Mouse (Mus musculus): ENCODE data around the gene Mertk.
A peak's percentile ranks its signal among the peaks of the same experiment; 100 is the strongest.
"Not testable (repeated sequence)": the region's sequence is repeated elsewhere in the genome, so short reads cannot be mapped to it uniquely, and the experiment has no call there.

The Mertk gene

DNA sequence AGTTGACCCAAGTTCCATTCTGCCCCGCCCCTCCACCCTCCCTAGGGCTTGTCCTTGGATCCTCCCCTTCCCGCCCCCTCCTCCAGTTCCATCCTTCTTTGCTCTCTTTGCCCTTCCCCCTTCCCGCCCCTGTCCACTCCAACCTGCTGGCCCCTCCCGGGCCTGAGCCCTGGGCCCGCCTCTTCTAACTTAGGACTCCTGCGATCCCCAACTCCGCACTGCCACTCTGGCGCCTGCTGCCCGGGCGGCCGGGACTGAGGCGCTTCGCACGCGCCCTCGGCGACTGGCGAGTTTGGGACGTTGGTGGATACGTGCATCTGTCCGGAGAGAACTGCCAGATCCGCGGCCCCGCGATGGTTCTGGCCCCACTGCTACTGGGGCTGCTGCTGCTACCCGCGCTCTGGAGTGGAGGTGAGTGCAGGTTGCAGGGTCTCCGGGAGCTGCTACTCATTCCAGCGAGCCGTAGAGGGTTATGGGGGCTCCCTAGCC, at the start of gene Mertk:
TSS of gene Mertk (plus strand) at position 264 of the 489 bp plus-strand sequence.
- peak in 1 of 2 experiments; percentile 2 for DNase-seq (ENCODE audit: low read depth in 2 of 2, low spot score in 2 of 2)

DNA sequence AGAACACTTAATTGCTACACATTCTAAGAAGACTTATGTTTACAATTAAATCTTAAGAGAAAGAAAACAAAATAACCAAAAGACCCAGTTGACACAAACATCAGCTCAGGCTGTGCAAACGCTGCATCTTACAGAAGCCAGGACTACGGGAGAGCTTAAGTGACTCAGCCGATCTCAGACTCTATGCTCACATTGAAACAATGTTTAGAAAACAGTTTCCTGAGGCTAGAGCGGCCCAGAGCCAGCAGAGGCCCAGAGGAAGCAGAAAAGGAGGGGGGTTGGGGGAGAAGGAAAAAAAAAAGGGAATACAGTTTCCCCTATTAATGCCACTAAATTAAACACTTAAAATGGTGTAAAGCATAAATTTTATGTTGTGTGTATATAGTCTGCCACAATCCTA, 18.1 kb upstream of the Mertk start:
- no peak for DNase-seq (ENCODE audit: low read depth in 2 of 2, low spot score in 2 of 2)

DNA sequence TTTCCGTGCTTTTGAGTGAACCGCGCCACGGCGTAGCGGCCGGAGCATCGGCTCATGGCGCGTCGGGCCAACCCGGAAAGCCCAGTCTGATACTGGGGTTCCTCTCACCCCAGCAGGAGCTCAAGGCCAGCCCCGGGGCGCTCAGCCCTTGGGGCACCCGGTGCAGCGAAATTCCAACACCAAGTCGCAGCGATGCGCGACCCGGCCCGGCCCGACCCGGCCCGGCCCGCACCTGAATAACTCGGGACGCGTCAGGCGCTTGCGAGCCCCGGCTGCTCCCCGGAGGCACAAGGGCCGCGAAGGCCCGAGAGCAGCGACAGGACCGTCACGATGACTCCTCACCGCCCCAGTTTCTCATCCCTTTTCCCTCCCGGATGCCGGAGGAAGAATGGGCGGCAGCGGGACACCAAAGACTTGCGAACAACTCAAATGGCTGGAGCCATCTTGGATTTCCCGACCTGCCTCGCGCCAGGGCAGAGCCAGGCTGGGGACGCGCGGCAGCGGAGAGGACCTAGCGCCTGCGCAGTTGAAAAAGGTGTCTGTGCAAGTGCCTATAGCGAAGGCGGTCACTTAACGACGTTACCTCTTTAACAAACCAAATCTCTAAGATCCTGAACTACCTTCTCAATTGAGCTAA, 11.7 kb upstream of the Mertk start, which contains the start of gene Anapc1:
TSS of gene Anapc1 (minus strand) at position 471 of the 637 bp plus-strand sequence.
- peak; percentile 80 to 83 for DNase-seq (ENCODE audit: low read depth in 2 of 2, low spot score in 2 of 2)

DNA sequence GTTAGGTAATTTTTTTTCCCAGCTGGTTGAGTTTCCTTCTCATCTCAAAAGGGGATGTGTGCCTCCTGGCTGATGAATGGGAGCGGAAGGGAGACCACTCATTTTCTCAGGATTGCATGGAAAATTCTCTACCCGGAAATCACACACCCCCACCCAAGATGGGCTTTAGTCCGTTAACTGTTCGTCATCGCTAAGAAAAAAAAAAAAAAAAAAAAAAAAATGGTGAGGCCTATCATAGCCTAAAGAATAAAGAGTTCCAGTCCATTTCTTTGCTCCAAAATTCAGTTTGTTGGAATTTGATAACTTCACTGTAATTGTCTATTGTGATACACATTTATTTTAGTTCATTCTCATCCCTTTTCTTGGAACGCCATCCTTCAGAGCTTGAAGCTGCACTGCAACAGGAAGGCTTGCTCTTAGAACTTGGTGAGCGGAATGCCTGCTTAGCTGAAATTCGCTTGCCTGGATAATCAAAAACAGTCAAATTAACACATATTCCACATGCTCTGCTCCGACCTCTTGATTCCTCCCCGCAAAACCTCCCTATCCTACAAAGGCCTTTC, 11.1 kb upstream of the Mertk start:
- DNase-seq (ENCODE audit: low read depth in 2 of 2, low spot score in 2 of 2): no peak

DNA sequence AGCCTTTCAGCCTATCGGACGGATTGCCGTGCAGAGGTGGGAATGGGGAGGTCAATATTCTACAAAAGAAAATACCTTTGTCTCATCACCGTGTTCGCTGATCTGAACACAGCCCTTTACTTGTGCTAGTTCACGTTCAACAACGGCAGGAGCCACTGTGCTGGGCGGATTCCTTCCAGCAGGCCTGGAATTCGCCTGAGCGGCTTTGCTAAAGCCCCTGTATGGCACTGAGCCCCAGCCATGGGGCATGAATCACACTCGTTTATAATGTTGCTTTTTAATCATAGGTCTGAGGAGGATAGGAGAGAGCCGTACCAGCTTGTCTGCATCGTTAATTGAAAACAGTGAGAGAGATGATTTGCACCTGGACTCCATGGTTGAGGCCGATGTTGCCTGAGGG, 6.4 kb upstream of the Mertk start:
- no peak for DNase-seq (ENCODE audit: low read depth in 2 of 2, low spot score in 2 of 2)

DNA sequence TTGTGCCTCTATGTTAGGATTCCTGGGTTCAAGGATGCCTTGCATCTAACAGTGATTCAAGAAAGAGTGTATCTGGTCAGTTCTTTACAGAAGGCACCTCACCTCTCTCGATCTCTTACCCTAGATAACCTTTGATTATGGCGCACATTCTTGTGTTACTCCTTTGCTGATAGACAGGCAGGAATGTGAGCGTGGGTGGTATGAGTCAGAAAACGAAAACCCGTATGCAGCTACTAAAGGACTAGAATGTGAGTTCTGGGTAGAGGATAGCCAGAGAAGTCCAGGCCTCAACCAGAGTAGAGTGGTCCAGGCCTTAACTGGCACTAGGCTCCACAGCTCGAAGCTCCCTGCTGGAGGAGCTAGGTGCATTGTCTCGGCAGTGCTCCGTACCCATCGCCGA, 6.0 kb upstream of the Mertk start:
- no peak for DNase-seq (ENCODE audit: low read depth in 2 of 2, low spot score in 2 of 2)

DNA sequence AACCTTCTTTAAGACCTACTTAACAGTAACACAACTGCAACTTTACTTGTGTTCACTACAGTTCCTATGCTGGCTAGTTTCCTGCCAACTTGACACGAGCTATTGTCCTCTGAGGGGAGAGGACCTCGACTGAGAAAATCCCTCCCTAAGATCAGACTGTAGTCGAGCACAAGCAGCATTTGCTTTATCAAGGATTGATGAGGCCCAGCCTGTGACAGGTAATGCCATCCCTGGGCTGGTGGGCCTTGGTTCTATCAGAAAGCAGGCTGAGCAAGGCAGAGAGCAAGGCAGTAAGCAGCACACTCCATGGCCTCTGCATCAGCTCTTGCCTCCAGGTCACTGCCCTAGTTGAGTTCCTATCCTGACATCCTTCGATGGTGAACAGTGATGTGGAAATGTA, 5.5 kb upstream of the Mertk start:
- no peak for DNase-seq (ENCODE audit: low read depth in 2 of 2, low spot score in 2 of 2)

DNA sequence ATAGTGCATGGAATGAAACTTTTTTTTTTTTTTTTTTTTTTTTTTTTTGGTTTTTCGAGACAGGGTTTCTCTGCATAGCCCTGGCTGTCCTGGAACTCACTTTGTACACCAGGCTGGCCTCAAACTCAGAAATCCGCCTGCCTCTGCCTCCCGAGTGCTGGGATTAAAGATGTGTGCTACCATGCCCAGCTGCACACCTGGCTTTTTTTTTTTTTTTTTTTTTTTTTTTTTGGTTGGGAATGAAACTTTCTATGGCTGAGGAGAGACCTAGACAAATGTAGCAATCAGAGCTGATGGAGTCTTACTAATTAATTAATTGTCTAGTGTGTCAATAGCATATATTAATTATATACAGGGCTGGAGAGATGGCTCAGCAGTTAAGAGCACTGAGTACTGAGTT, 4.9 kb upstream of the Mertk start:
- not testable (repeated sequence) for DNase-seq (ENCODE audit: low read depth in 2 of 2, low spot score in 2 of 2)

DNA sequence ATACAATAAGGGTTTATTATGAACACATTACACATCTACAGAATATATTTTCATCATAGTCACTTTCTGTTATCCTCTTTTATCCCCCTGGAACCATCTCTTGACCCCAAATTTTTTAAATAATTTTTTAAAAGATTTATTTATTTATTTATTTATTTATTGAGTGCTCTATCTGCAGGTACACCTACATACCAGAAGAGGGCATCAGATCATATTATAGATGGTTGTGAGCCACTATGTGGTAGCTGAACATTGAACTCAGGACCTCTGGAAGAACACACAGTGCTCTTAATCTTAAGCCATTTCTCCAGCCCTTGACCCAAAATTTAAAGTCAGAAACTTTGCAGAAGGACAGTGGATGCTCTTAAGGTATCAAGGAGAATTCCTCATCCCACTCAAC, 4.2 kb upstream of the Mertk start:
- DNase-seq (ENCODE audit: low read depth in 2 of 2, low spot score in 2 of 2): no peak

DNA sequence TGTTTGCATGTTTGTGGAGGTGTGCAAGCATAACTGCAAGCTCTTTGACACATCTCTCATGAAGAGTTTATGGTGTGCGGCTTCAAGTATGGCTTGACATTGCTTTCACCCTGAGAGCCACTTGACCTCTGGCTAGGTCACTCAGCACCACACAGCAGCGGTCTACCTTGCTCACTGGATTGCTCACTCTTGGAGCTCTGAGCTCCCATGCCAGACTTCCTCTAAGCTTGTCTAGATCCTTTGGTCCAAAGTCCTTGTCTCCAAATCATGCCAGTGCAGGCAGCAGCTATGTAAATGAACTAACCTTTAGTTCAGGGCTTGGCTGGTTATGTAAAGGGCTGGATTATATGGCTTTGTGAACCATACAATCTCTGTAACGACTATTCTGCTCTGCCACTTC, 2.3 kb upstream of the Mertk start:
- no peak for DNase-seq (ENCODE audit: low read depth in 2 of 2, low spot score in 2 of 2)

DNA sequence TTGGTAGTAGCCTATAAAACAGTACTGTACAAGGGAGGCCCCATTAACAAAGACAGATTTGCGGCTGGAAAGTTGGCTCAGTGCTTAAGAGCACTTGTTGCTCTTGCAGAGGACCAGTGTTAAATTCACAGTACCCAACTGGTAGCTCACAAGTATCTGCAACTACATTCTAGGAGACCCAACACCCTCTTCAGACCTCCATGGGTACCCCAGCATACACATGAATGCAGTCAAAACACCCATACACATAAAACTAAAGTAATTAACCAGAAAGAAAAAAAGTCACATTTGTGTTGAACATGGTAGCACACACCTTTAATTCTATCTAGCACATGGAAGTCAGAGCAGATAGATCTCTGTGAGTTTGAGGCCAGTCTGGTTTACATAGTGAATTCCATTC, 1.7 kb upstream of the Mertk start:
- DNase-seq (ENCODE audit: low read depth in 2 of 2, low spot score in 2 of 2): no peak

DNA sequence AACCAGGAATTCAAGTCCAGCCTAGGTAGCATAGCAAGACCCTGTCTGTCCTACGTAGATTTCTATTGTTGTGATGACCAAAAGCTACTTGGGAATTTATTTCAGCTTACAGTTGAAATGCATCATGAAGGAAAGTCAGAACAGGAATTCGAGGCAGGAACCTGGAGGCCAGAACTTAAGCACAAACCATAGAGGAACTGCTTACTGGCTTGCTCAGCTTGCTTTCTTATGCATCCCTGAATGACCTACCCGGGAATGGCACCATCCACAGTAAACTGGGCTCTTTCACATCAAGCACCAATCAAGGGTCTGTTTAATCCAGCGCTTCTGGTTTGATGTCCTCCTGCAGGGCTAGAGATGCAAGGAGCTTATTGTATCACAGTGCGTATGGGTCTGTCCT, 1.2 kb upstream of the Mertk start:
- no peak for DNase-seq (ENCODE audit: low read depth in 2 of 2, low spot score in 2 of 2)

DNA sequence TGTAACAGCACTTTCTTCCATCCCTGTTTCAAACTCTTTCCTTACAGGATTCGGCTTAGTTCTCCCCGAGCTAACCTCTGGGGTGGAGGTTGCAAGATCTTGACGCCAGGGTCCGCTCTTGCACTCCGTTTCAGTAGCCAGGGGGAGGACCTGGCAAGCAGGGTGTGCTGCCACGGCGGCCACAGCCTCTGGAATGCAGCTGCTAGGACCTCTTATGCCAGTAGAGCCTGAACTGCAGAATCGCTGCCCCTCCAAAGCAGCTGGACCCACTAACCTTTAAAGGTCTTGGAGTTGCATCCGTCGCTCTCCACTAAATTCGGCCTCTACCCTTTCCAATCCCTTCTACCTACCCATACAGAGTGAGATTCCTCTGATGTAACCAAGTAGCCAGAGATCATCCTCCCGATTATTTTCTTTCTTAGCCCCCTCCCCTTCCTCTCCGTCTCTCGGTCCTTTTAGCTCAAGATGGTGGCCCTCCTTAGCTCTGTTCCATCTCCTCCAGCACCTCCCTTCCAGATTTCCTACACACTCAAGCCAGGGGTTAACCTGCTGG, 540 bp upstream of the Mertk start:
- DNase-seq (ENCODE audit: low read depth in 2 of 2, low spot score in 2 of 2): peak; percentile 15 to 36

DNA sequence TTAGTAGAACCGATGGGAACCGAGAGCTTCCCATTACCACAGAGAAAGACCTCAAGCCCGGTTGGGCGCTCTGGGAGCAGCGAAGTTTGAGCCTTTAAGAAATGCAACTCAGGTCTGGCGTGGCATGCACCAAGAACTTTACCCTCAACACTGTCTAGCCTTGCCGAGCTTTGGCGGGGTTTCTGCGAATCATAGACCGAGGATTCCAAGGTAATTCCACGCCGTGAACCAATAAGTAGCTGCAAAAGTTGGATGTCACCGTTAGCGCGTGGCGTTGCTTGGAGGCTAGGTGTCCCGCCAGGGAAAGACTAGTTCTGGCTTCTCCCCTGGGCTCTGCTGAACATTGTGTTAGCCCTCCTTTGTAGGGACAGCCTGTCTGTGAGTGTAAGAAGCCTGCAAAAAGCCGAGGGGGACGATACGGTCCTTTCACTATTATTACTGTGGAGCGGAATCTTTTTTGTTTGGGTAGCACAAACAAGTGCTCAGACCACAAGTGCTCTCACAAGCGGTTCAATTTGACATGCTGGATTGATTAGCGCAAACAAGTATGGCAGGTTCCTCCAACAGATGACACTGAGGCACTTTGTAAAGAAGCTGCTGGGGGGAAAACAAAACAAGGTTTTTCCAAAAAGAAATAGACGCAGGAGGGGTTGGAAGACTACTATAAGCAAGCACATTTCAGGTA, 587 bp downstream of the Mertk start:
- DNase-seq (ENCODE audit: low read depth in 2 of 2, low spot score in 2 of 2): no peak

DNA sequence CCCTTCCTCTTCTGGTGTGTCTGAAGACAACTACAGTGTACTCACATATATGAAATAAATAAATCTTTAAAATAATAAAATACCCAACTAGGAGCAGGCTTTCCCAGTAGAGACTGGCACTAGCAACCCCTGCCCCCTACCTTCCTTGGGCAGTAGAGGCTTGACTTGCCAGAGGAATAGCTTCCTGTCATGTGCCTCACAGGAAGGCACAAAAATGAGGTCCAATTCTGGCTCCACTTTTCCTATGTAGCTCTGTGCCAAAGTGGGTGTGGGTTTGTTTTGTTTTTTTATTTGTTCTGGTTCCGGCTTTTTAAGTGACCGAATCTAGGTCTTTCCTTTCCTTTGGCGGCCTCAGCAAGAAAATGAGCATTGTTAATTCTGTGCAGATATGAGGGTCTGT, 5.7 kb downstream of the Mertk start:
- DNase-seq (ENCODE audit: low read depth in 2 of 2, low spot score in 2 of 2): no peak

DNA sequence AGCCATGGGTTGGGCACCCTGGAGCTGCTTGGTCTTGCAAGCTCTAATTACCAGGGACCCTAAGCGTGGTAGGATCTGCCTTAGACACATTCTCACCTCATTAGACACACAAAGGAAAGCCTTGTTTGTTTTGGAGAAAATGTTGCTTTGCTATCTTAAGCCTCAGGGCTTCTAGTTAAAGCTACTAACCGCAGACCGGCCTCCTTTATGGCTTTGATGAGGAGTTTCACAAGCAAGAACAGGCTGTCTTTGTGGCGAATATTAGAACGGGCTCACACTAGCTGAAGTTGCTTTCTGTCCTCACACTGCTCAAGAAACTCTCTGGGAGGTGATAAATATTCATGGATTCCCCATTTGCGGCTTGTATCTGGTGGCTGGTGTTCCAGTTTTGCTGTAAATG, 10.5 kb downstream of the Mertk start:
- DNase-seq (ENCODE audit: low read depth in 2 of 2, low spot score in 2 of 2): no peak

DNA sequence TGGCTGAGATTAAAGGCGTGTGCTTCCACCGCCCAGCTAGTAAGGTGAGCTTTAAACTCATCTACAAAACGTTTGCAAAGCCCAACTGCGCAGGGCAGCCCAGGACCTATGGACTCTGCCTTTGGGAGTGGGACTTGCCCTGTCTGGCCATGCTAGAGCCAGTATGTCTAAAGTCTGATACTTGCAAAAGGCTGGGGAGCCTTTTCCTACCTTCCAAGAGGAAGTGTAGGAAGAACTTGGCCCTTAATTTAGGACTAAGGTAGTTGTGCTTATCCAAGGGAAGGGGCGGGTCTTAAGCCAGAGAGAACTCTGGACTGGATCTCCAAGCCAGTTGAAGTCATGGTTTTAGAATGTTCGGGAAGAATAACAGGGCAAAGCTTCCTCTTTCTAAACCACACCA, 11.9 kb downstream of the Mertk start:
- no peak for DNase-seq (ENCODE audit: low read depth in 2 of 2, low spot score in 2 of 2)

DNA sequence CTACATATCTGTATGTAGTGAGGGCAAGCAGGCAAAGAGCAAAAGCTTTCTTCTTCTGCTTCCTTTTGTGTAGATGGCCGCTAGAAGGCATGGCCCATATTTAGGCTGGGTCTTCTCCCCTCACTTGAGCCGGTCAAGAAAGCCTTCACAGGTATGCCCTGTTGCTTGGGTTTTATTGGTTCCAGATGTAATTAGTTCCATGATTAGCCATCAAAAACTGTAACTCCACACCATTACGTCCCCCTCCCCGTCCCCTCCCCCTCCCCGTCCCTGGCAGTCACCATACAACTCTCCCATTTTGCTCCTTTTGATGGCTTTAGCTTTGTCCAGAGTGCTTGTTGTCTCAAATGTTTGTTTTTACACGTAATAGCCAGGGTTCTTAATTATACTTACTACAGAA, 14.2 kb downstream of the Mertk start:
- no peak for DNase-seq (ENCODE audit: low read depth in 2 of 2, low spot score in 2 of 2)

DNA sequence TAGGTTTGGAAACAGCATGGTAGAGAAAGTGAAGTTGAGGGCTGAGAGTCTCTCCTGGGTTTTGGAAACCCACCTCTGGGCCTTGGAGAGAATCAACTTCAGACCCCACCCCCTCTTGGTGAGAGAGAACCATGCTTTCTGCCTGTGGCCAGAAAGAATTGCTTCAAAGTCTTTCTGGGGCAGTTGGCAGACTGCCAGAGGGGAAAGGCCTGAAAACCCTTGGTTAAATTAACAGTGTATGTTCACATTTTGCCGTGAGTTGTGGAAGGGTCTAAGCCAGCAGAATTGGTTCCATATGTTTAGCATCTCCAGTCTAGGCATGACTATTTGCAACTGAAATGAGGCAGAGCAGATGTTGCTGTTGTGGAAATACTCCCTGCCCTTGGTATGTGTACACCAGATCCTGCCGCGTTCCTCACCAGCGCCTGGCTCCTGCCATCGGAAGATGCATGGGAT, 14.8 kb downstream of the Mertk start:
- no peak for DNase-seq (ENCODE audit: low read depth in 2 of 2, low spot score in 2 of 2)

DNA sequence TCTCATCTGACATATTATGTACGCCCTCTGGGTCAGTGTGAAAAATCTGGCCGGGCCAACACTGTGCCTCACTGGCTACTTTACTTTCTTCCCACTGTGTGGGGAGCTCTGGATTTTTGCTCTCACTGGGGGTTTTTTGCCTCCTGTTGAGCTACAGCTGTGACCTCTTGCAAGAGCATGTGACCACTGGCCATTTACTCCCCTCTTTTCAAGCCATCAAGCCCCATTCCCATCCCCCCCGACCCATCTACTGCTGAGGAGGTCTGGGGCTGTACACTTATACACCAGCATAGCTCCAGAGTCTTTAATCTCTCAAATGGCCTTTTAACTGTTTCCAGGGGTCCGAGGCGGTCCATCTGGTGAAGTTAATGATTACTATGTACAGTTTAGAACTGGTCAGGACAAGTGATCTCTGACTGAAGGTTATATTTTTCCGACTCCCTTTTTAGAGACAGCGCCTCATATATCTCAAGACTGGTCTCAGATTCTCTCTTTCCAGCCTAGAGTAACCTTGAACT, 16.0 kb downstream of the Mertk start:
- DNase-seq (ENCODE audit: low read depth in 2 of 2, low spot score in 2 of 2): no peak

DNA sequence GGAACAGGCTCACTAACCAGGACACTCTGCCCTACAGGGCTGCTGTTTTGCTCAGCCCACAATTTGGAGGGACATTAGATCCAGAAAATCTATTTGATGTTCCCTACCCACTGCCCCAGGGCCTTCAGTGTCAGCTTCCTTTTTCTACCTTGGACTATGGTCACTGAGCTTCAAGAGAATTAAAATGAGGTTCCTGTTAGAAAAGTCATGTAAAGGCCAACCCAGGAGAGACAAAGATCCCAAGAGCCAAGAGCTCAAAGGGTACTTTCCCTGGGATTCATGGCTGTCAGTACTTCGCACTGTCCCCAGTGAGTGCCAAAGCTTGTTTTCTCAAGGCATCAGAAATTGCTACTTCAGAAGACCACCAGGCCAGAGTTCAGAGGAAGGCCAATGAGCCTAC, 17.2 kb downstream of the Mertk start:
- DNase-seq (ENCODE audit: low read depth in 2 of 2, low spot score in 2 of 2): no peak

DNA sequence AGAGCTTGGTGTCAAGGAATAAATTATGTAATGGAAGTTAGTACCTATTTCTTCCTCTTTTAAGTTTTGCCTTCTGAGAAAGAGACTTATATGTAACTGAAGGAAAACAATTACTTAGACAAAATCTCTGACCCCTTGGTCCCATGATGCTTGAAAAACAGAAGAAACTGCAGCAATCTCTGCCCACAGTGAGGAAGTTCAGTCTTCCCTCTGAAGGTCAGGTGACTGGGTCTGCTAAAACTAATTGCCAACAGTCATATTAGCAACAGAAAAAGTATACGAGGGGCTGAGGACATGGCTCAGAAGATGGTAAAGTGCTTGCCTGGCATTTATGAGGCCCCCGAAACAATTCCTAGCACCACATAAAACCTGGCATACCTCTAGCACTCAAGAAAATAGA, 20.6 kb downstream of the Mertk start:
- no peak for DNase-seq (ENCODE audit: low read depth in 2 of 2, low spot score in 2 of 2)
